Mouse (Mus musculus) liver, embryonic 16.5 days (tissue): ENCODE data around the gene Cyp1a2. TPM values are rescaled to one million over a fixed set of nuclear protein-coding genes. Genes with fewer than 3 reads are reported as not detected.

ENCODE experiments used
- ATAC-seq: fragments of 200-750 bp; cut with Nextera tagmentation; 2 replicates; pipeline ENCODE4 v1.8.0; 2017; ENCODE audit warnings: low read depth, mild to moderate bottlenecking, moderate number of reproducible peaks, moderate library complexity
- H3K27ac ChIP-seq: fragments of 300-500 bp; sonication (generic); 2 replicates; pipeline ENCODE4 v1.5.1; 2014; ENCODE audit warnings: mild to moderate bottlenecking, low read length
- H3K27me3 ChIP-seq: fragments of 300-500 bp; sonication (generic); 2 replicates; pipeline ENCODE4 v1.6.1; 2014; ENCODE audit warnings: low read depth, low read length, mixed read lengths; ENCODE audit not compliant: control insufficient read depth, insufficient read depth
- H3K36me3 ChIP-seq: fragments of 300-500 bp; sonication (generic); 2 replicates; pipeline ENCODE4 v1.6.1; 2014; ENCODE audit warnings: mild to moderate bottlenecking; ENCODE audit not compliant: control insufficient read depth, insufficient read depth
- H3K4me1 ChIP-seq: fragments of 300-500 bp; sonication (generic); 2 replicates; pipeline ENCODE4 v1.6.1; 2014; ENCODE audit warnings: low read depth, low read length, mixed read lengths; ENCODE audit not compliant: control insufficient read depth
- H3K4me2 ChIP-seq: fragments of 300-500 bp; sonication (generic); 2 replicates; pipeline ENCODE4 v1.6.1; 2014; ENCODE audit warnings: low read depth, low read length, mixed read lengths
- H3K4me3 ChIP-seq: fragments of 300-500 bp; sonication (generic); 2 replicates; pipeline ENCODE4 v1.5.1; 2014; ENCODE audit warnings: low read depth, mild to moderate bottlenecking, low read length
- H3K9ac ChIP-seq: fragments of 300-500 bp; sonication (generic); 2 replicates; pipeline ENCODE4 v1.6.1; 2014; ENCODE audit warnings: low read depth, low read length
- H3K9me3 ChIP-seq: fragments of 300-500 bp; sonication (generic); replicated peaks from 2 replicates; pipeline ENCODE4 v1.6.1; 2016; ENCODE audit warnings: low read length; ENCODE audit not compliant: control insufficient read depth
- WGBS: fragments of 180-500 bp; shearing (Covaris S2); extraction: QIAGEN DNeasy Blood & Tissue Kit; methylation state at CpG from one replicate; pipeline ENCODE4 v1.1.7; 2014; ENCODE audit not compliant: insufficient replicate concordance; 5-methylcytosine and 5-hydroxymethylcytosine counted together
- polyA plus RNA-seq: library from polyadenylated mRNA; unstranded; fragments of >200 nt; fragmentation: Nextera tagmentation; extraction: Ambion mirVana; gene quantifications from 2 replicates; pipeline ENCODE4 v1.2.1, GENCODE M21; 2015

The Cyp1a2 gene
- polyA plus RNA-seq, 1 experiment from 2014 or later: 0.12 TPM

DNA sequence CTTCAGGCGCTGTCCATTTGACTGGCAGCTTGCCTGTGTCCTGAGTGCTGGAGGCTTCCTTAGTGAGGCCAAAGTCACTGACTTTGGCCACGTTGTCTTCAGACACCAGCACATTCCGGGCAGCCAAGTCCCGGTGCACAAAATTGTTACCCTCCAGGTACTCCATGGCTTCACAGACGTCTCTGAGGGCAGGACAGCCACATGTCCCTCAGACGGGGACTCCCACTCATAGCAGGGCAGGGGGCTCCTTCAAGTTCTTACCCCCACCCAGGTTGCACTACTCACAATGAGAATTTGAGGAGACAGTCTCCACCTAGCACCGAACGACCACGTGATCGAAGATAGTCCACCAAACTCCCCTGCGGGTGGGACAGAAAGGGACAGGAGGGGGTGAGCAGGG lies 55.6 kb downstream of the Cyp1a2 start:
- Histone ChIP-seq H3K4me3 (no peak overlapping the region), H3K9me3 (no peaks in the 10 kb centered on the region), H3K27me3 (no peaks in the 10 kb centered on the region), H3K9ac (no peak overlapping the region), H3K4me1 (peaks cover 11% of the 10 kb centered on the region), H3K36me3 (peaks cover 48% of the 10 kb centered on the region), H3K27ac (no peak overlapping the region), H3K4me2 (no peak overlapping the region)
- 83% methylated on average over 11 of the region's 11 CpGs for WGBS
- no peak for ATAC-seq

- Histone ChIP-seq H3K4me3 (no peak overlapping the region), H3K4me1 (peaks cover 10% of the 10 kb centered on the region), H3K36me3 (peaks cover 48% of the 10 kb centered on the region), H3K9me3 (no peaks in the 10 kb centered on the region), H3K4me2 (no peak overlapping the region), H3K27ac (no peak overlapping the region), H3K9ac (no peak overlapping the region), H3K27me3 (no peaks in the 10 kb centered on the region)
- no peak for ATAC-seq
- 87% methylated on average over 17 of the region's 17 CpGs for WGBS
These were observed 56.3 kb downstream of the Cyp1a2 start for GRCm38 (mm10) chr9:57627191-57627590.

Other genes with a start within 250 kb of the Cyp1a2 start
- 9.0 and 10.4 TPM in 2 replicates for gene Ppcdc, start 243.6 kb downstream of the Cyp1a2 start, polyA plus RNA-seq
- 7.8 and 7.9 TPM in 2 replicates for gene Scamp5, start 215.6 kb downstream of the Cyp1a2 start, polyA plus RNA-seq
- 0.41 and 0.57 TPM in 2 replicates for gene Rpp25, start 179.7 kb downstream of the Cyp1a2 start, polyA plus RNA-seq
- gene Cox5a, start 162.4 kb downstream of the Cyp1a2 start, polyA plus RNA-seq: 266 and 275 TPM in 2 replicates
- 5.3 and 5.7 TPM in 2 replicates for gene Fam219b, start 146.2 kb downstream of the Cyp1a2 start, polyA plus RNA-seq
- gene Mpi, start 130.9 kb downstream of the Cyp1a2 start, polyA plus RNA-seq: 9.9 and 12.3 TPM in 2 replicates
- gene Scamp2, start 122.8 kb downstream of the Cyp1a2 start, polyA plus RNA-seq: 23.6 and 26.2 TPM in 2 replicates
- 5.2 and 5.5 TPM in 2 replicates for gene Ulk3, start 94.3 kb downstream of the Cyp1a2 start, polyA plus RNA-seq
- gene Cplx3, start 77.4 kb downstream of the Cyp1a2 start, polyA plus RNA-seq: not detected in 2 replicates
- not detected in 2 replicates for gene Lman1l, start 62.9 kb downstream of the Cyp1a2 start, polyA plus RNA-seq
- gene Csk, start 30.1 kb downstream of the Cyp1a2 start, polyA plus RNA-seq: 13.3 and 13.5 TPM in 2 replicates
- 0.05 and 0.07 TPM in 2 replicates for gene Cyp1a1, start 4.2 kb upstream of the Cyp1a2 start, polyA plus RNA-seq
- 15.2 and 17.0 TPM in 2 replicates for gene Edc3, start 24.8 kb upstream of the Cyp1a2 start, polyA plus RNA-seq
- gene Clk3, start 82.2 kb upstream of the Cyp1a2 start, polyA plus RNA-seq: 93.5 and 104 TPM in 2 replicates
- gene Arid3b, start 153.1 kb upstream of the Cyp1a2 start, polyA plus RNA-seq: 8.8 and 11.0 TPM in 2 replicates
- gene Ubl7, start 227.3 kb upstream of the Cyp1a2 start, polyA plus RNA-seq: 50.4 and 50.5 TPM in 2 replicates